Mouse (Mus musculus) thymus, postnatal 0 days (tissue): ENCODE results near the gene Pon2. TPM values are rescaled to one million over a fixed set of nuclear protein-coding genes. Genes with fewer than 3 reads are reported as not detected.
A peak's percentile ranks its signal among the peaks of the same experiment; 100 is the strongest.

Source experiments
- DNase-seq: peaks from one replicate; pipeline ENCODE4 v3.0.0-alpha.2; 2015; ENCODE audit warnings: low spot score
- polyA plus RNA-seq: library from polyadenylated mRNA; unstranded; fragments of >200 nt; fragmentation: Nextera tagmentation; extraction: Ambion mirVana; gene quantifications from 2 replicates; pipeline ENCODE4 v1.2.1, GENCODE M21; 2015

Gene Pon2
- polyA plus RNA-seq, 1 experiment from 2014 or later: 36.8 TPM

GRCm38 (mm10) chr6:5294659-5295449 lies 3.4 kb downstream of the Pon2 start:
- DNase-seq: no peak

GRCm38 (mm10) chr6:5292841-5293240 lies 5.4 kb downstream of the Pon2 start:
- no peak for DNase-seq

- DNase-seq: no peak
These were observed 6.8 kb downstream of the Pon2 start for GRCm38 (mm10) chr6:5291450-5291849.

GRCm38 (mm10) chr6:5287919-5288318 lies 10.3 kb downstream of the Pon2 start:
- no peak for DNase-seq

GRCm38 (mm10) chr6:5287392-5287791 lies 10.9 kb downstream of the Pon2 start:
- no peak for DNase-seq

GRCm38 (mm10) chr6:5282418-5282817 lies 15.8 kb downstream of the Pon2 start:
- no peak for DNase-seq

GRCm38 (mm10) chr6:5280576-5281305 lies 17.5 kb downstream of the Pon2 start:
- DNase-seq: no peak

GRCm38 (mm10) chr6:5277972-5278371 lies 20.3 kb downstream of the Pon2 start:
- no peak for DNase-seq

GRCm38 (mm10) chr6:5269641-5270040 lies 28.6 kb downstream of the Pon2 start:
- DNase-seq: no peak

- DNase-seq: no peak
These were observed 33.5 kb downstream of the Pon2 start for GRCm38 (mm10) chr6:5264793-5265192.

- no peak for DNase-seq
These were observed 34.8 kb downstream of the Pon2 start for GRCm38 (mm10) chr6:5263250-5263999.

- DNase-seq: no peak
These were observed 35.7 kb downstream of the Pon2 start for GRCm38 (mm10) chr6:5262322-5263249.

- peak; percentile 12 for DNase-seq
These were observed 42.4 kb downstream of the Pon2 start, which contains the start of gene Pon3 for GRCm38 (mm10) chr6:5255722-5256451. Gene Pon3 (minus strand): TSS chr6:5256286.

- DNase-seq: no peak
These were observed 43.0 kb downstream of the Pon2 start for GRCm38 (mm10) chr6:5255291-5255690.

GRCm38 (mm10) chr6:5254869-5255268 lies 43.4 kb downstream of the Pon2 start:
- no peak for DNase-seq

- DNase-seq: no peak
These were observed 52.3 kb downstream of the Pon2 start for GRCm38 (mm10) chr6:5245926-5246325.

- DNase-seq: no peak
These were observed 59.5 kb downstream of the Pon2 start for GRCm38 (mm10) chr6:5238799-5239198.

- no peak for DNase-seq
These were observed 60.7 kb downstream of the Pon2 start for GRCm38 (mm10) chr6:5237510-5237909.

- no peak for DNase-seq
These were observed 61.3 kb downstream of the Pon2 start for GRCm38 (mm10) chr6:5236843-5237371.

- no peak for DNase-seq
These were observed 63.7 kb downstream of the Pon2 start for GRCm38 (mm10) chr6:5234563-5234962.
